Mouse (Mus musculus) hindbrain, postnatal 0 days (tissue): ENCODE results near the gene Itpr2. TPM values are rescaled to one million over a fixed set of nuclear protein-coding genes. Genes with fewer than 3 reads are reported as not detected.

Source experiments
- ATAC-seq: fragments of 200-750 bp; cut with Nextera tagmentation; 2 replicates; pipeline ENCODE4 v1.8.0; 2017; ENCODE audit warnings: mild to moderate bottlenecking, moderate TSS enrichment, moderate library complexity
- DNase-seq: peaks from one replicate; pipeline ENCODE4 v3.0.0-alpha.2; 2015; ENCODE audit warnings: low spot score
- H3K27ac ChIP-seq: fragments of 300-500 bp; sonication (generic); 2 replicates; pipeline ENCODE4 v1.5.1; 2014; ENCODE audit warnings: mild to moderate bottlenecking
- H3K27me3 ChIP-seq: fragments of 300-500 bp; sonication (generic); 2 replicates; pipeline ENCODE4 v1.6.1; 2014; ENCODE audit warnings: low read length, mixed read lengths; ENCODE audit not compliant: insufficient read depth
- H3K36me3 ChIP-seq: fragments of 300-500 bp; sonication (generic); 2 replicates; pipeline ENCODE4 v1.6.1; 2014; ENCODE audit warnings: low read length, mixed read lengths; ENCODE audit not compliant: insufficient read depth
- H3K4me1 ChIP-seq: fragments of 300-500 bp; sonication (generic); 2 replicates; pipeline ENCODE4 v1.6.1; 2014; ENCODE audit warnings: antibody characterized with exemption, low read length, mixed read lengths; ENCODE audit not compliant: insufficient read depth
- H3K4me2 ChIP-seq: fragments of 300-500 bp; sonication (generic); 2 replicates; pipeline ENCODE4 v1.6.1; 2014; ENCODE audit warnings: low read depth, mild to moderate bottlenecking, low read length, moderate library complexity, mixed read lengths
- H3K4me3 ChIP-seq: fragments of 300-500 bp; sonication (generic); 2 replicates; pipeline ENCODE4 v1.5.1; 2014; ENCODE audit warnings: low read length
- H3K9ac ChIP-seq: fragments of 300-500 bp; sonication (generic); replicated peaks from 2 replicates; pipeline ENCODE4 v1.6.1; 2014; ENCODE audit warnings: mild to moderate bottlenecking, low read length, moderate library complexity, mixed read lengths
- H3K9me3 ChIP-seq: fragments of 300-500 bp; sonication (generic); 2 replicates; pipeline ENCODE4 v1.6.1; 2016; ENCODE audit warnings: low read length, mixed read lengths
- CTCF ChIP-seq: IDR thresholded peaks from 2 replicates; pipeline ENCODE4 v1.5.1; 2016; ENCODE audit warnings: antibody characterized with exemption, control low read depth, low read depth
- WGBS: fragments of 180-500 bp; shearing (Covaris S2); extraction: QIAGEN DNeasy Blood & Tissue Kit; methylation state at CpG from one replicate; pipeline ENCODE4 v1.1.7; 2014; 5-methylcytosine and 5-hydroxymethylcytosine counted together
- polyA plus RNA-seq: library from polyadenylated mRNA; unstranded; fragments of >200 nt; fragmentation: Nextera tagmentation; extraction: Ambion mirVana; gene quantifications from 2 replicates; pipeline ENCODE4 v1.2.1, GENCODE M21; 2015
- total RNA-seq: library from RNA; depleted of rRNA; stranded (reverse); fragments of >200 nt; gene quantifications from 2 replicates; pipeline ENCODE4 v1.2.3, GENCODE M21; 2014

The Itpr2 gene
- total and polyA plus RNA-seq, 2 experiments from 2014 or later: 15.3 to 15.7 TPM

DNA sequence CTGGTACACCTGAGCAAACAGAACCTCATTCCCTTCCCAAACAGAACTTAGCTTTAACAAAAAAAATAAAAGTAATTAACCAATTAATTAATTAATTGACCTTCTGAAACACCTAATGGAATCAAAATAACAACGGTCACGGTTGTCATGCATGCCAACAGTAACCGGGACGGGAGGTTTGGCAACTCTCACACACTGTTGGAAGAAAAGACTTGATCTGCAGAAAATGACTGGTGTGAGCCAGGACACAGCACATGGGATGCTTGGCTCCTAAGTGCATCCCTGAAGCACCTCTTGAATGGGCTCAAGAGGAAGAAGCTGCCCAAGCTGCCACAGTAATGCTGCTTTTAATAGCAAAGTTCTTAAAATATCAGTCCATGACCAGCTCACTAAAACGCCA, 161.1 kb downstream of the Itpr2 start:
- no peaks in the 10 kb centered on the region for H3K9me3 ChIP-seq
- no peak for ATAC-seq
- no peak overlapping the region for H3K4me3 ChIP-seq
- DNase-seq: no peak
- no peak overlapping the region for H3K4me2 ChIP-seq
- H3K27ac ChIP-seq: no peak overlapping the region
- no peaks in the 10 kb centered on the region for H3K36me3 ChIP-seq
- no peak overlapping the region for H3K9ac ChIP-seq
- 39% methylated on average over 5 of the region's 5 CpGs for WGBS
- no peak for TF ChIP-seq CTCF
- peaks cover 17% of the 10 kb centered on the region; the same call in 1 of the 2 replicates for H3K4me1 ChIP-seq
- no peaks in the 10 kb centered on the region for H3K27me3 ChIP-seq

DNA sequence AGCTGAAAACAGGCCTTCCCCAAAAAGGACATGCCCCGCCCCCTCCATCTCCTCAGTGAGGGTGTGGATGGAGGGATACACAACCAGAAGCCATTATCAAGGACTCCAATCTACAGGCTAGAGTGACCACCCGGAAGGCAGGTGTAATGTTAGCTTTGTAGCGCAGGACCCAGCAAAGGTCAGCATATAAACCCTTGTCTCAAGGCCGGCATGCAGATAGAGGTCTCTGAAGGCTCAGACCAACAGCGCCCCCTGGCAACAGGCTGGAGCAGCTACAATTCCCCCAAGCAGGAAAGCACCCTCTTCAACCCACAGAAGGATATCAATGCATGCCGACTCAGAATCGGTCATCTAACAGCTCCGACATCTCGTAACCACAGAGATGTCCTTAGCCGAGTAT, 162.2 kb downstream of the Itpr2 start:
- Histone ChIP-seq H3K4me3 (no peak overlapping the region), H3K27me3 (no peaks in the 10 kb centered on the region), H3K4me1 (peaks cover 17% of the 10 kb centered on the region; the same call in 1 of the 2 replicates), H3K36me3 (no peaks in the 10 kb centered on the region), H3K9me3 (no peaks in the 10 kb centered on the region), H3K9ac (no peak overlapping the region), H3K27ac (no peak overlapping the region), H3K4me2 (no peak overlapping the region)
- WGBS: 73% methylated on average over 10 of the region's 10 CpGs
- DNase-seq (peak; percentile 61), ATAC-seq (0 out of 2 replicates have a peak, but pooled peaks have one; percentile 36)
- TF ChIP-seq CTCF: peak; percentile 72

DNA sequence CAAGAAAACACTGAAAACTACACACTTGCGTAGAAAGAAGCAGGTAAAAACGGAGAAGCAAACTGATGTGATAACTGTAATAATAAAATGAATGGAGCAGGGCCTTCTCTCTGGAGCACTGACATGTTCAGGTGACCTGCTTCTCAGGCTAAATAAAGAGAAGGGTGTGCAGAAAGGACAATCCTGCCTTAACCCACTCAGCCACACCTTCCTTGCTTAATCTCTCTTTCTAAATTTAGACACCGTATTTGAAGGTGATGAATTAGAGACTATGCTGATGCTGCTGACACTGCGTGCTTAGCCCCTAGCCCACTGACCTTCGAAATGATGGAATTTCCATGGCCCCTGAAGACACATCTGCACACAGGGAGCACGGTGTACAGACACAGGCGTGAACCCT, 164.8 kb downstream of the Itpr2 start:
- ATAC-seq: no peak
- Histone ChIP-seq H3K4me3 (no peak overlapping the region), H3K9me3 (no peaks in the 10 kb centered on the region), H3K9ac (no peak overlapping the region), H3K27me3 (no peaks in the 10 kb centered on the region), H3K27ac (no peak overlapping the region), H3K36me3 (no peaks in the 10 kb centered on the region), H3K4me2 (no peak overlapping the region), H3K4me1 (no peaks in the 10 kb centered on the region)
- no peak for DNase-seq
- no peak for TF ChIP-seq CTCF
- WGBS: 84% methylated on average over 7 of the region's 7 CpGs

DNA sequence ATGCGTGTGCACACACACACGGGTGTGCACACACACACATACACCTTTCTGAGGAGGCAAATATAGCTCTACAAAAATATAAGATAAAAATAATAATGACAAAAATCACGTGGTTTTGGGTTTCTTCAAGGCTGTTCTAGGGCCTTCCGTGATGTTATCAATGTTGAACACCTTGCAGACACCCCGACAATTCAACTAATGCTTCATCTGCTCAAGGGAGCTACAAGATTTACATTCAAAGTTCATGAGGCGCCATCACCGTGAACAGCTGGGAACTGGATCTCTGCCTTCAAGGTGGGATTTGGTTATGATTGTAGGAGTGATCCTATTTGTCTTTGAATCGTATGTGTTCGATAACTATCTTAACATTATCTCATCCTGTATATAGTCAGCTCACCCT, 166.8 kb downstream of the Itpr2 start:
- no peaks in the 10 kb centered on the region for H3K27me3 ChIP-seq
- ATAC-seq (no peak), DNase-seq (no peak)
- no peaks in the 10 kb centered on the region for H3K36me3 ChIP-seq
- no peak overlapping the region for H3K4me2 ChIP-seq
- no peak for TF ChIP-seq CTCF
- no peaks in the 10 kb centered on the region for H3K9me3 ChIP-seq
- H3K9ac ChIP-seq: no peak overlapping the region
- no peak overlapping the region for H3K27ac ChIP-seq
- WGBS: 96% methylated on average over 9 of the region's 9 CpGs
- H3K4me1 ChIP-seq: no peaks in the 10 kb centered on the region
- no peak overlapping the region for H3K4me3 ChIP-seq

DNA sequence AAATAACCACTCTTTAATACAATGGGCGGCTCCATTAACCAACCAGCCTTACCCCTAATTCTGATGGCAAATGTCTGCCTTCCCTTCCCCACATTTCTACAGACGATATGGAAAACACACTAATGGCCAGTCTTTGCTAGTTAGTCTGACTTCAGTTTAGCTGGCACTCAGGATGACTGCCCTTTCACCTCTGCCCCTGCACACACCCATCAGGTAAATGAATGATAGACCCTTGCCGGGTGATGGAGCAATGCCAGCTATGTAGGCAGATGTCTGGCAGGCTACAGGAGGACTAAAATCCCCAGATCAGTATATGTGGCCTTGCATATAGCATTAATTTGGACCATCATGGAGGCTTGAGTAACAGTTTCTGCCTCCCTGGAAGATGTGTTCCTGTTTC, 168.5 kb downstream of the Itpr2 start:
- no peak for TF ChIP-seq CTCF
- Histone ChIP-seq H3K4me2 (no peak overlapping the region), H3K4me1 (no peaks in the 10 kb centered on the region), H3K4me3 (no peak overlapping the region), H3K36me3 (no peaks in the 10 kb centered on the region), H3K27me3 (no peaks in the 10 kb centered on the region), H3K27ac (no peak overlapping the region), H3K9ac (no peak overlapping the region), H3K9me3 (no peaks in the 10 kb centered on the region)
- ATAC-seq (no peak), DNase-seq (no peak)
- WGBS: 93% methylated on average over 3 of the region's 3 CpGs

DNA sequence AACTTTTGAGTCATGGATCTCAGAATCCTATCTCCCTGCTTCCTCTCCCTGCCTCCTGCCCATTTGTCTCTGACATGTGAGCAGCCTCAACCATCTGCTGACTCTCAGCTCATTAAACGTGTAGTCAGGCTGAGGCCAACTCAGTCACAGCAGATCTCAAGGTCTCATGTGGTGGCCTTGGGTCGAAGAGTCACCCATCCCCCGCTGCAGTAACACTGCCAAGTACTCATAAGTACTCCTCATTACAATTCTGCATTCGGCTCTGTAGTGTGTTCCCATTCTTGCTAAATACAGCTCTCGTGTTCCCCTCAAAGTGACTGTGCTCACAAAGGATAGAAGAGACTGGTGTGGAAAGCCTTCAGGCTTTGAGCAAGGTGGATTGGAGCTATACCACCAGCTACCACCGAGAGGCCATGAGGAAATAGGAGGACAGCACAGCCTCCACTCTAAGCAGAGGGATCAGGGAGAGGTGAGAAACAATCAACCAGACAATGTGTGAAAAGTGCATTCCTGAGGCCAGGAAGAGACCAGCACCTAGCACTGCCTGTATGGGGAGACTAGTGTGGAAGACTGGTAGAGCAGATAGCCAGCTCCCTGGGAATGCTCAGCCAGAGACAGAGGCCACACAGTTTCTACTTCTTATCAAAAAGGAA, 170.9 kb downstream of the Itpr2 start:
- Histone ChIP-seq H3K36me3 (no peaks in the 10 kb centered on the region), H3K9me3 (no peaks in the 10 kb centered on the region), H3K4me3 (no peak overlapping the region), H3K4me1 (no peaks in the 10 kb centered on the region), H3K27me3 (no peaks in the 10 kb centered on the region), H3K4me2 (no peak overlapping the region), H3K9ac (no peak overlapping the region), H3K27ac (no peak overlapping the region)
- no peak; the same call in 1 of the 2 replicates for TF ChIP-seq CTCF
- peak; percentile 56 for ATAC-seq
- WGBS: 60% methylated on average over 6 of the region's 6 CpGs
- peak; percentile 23 for DNase-seq

DNA sequence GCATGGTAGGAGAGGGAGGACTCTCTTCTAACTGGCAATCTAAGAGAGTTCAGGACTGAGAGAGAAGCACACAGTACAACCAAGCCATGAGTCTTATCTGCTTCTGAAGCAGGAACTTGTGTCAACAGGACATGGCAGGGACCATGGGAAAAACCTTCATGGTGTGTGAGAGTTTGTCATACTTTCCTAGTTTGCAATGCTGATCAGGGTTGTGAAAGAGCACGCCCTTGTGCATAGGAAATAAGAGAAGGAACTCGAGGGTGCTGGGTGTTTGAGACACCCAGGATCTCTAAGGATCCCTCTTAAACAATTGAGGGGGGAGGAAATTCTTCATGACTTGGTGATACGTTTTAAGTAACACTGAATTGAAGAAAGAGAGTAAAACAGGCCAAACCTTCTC, 172.9 kb downstream of the Itpr2 start:
- no peaks in the 10 kb centered on the region for H3K9me3 ChIP-seq
- DNase-seq (no peak), ATAC-seq (no peak)
- no peak overlapping the region for H3K4me2 ChIP-seq
- no peaks in the 10 kb centered on the region for H3K36me3 ChIP-seq
- no peaks in the 10 kb centered on the region for H3K27me3 ChIP-seq
- H3K4me1 ChIP-seq: no peaks in the 10 kb centered on the region
- no peak overlapping the region for H3K27ac ChIP-seq
- no peak for TF ChIP-seq CTCF
- 86% methylated on average over 3 of the region's 3 CpGs for WGBS
- H3K4me3 ChIP-seq: no peak overlapping the region
- no peak overlapping the region for H3K9ac ChIP-seq
